Mouse (Mus musculus): Measurements from ENCODE around the gene Galnt14. TPM values are rescaled to one million over a fixed set of nuclear protein-coding genes. Genes with fewer than 3 reads are reported as not detected.

Gene Galnt14
- total RNA-seq, 2 experiments from 2014 or later = not detected

- no peak overlapping the region for H3K27ac ChIP-seq
- DNase-seq = no peak
- no peak for TF ChIP-seq CTCF (IDR thresholded peaks at IDR 0.05)
- intact Hi-C loops (cut with DNase I) = no loop called here
- H3K4me3 ChIP-seq = no peak overlapping the region
These were observed 197.4 kb downstream of the Galnt14 start for GRCm38 (mm10) chr17:73512844-73513243.

GRCm38 (mm10) chr17:73507804-73508535, 202.3 kb downstream of the Galnt14 start:
- Histone ChIP-seq H3K27ac (no peak overlapping the region), H3K4me3 (no peak overlapping the region)
- intact Hi-C loops (cut with DNase I) = no loop called here
- DNase-seq = no peak
- no peak for TF ChIP-seq CTCF (IDR thresholded peaks at IDR 0.05)

DNA sequence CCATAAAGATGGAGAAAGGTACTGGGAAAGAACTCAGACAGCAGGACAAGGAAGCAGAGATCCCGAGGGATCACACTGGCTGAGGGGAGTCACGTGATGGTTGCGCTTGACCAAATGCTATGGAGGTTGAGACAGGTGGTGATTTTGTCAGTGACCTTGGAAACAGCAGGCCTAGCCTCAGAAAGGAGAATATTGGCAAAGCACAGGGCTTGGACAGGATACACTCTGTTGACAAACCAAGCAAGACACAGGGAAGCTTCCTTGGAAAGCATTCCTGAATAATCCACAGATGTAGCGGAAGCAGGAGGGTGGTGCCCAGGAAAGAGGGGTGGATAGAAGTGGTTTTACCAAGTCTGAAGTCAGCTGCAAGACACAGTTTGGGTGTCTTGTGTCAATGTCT, 206.1 kb downstream of the Galnt14 start:
- intact Hi-C loops (cut with DNase I) = no loop called here

DNA sequence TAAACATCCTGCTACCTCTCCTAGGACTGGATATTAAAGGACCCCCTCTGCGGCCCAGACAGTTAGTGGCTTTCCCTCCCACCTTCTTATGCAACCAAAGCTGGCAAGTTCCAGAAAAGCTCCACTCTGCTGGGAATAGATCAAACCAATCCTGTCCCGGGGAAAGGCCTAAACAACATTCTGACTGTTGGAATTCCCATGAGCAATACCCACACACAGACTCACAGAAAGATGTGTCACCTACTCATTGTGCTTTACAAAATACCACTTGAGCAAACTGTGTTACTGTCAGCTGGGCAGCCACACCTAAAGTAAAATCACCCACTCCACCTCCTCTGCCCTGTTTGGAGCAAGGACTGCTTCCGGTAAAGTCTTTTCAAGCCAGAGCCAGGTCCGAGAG, 207.6 kb downstream of the Galnt14 start:
- no peak for DNase-seq
- Histone ChIP-seq H3K4me3 (no peak overlapping the region), H3K27ac (no peak overlapping the region)
- intact Hi-C loops (cut with DNase I) = no loop called here
- TF ChIP-seq CTCF (IDR thresholded peaks at IDR 0.05) = no peak

More for the DNA sequence above, 206.1 kb downstream of the Galnt14 start:
- Histone ChIP-seq H3K4me3 (no peak overlapping the region), H3K27ac (no peak overlapping the region)
- no peak for TF ChIP-seq CTCF (IDR thresholded peaks at IDR 0.05)
- no peak for DNase-seq

- DNase-seq = no peak
- Histone ChIP-seq H3K27ac (no peak overlapping the region), H3K4me3 (no peak overlapping the region)
- intact Hi-C loops (cut with DNase I) = no loop called here
- no peak for TF ChIP-seq CTCF (IDR thresholded peaks at IDR 0.05)
These were observed 220.7 kb downstream of the Galnt14 start for GRCm38 (mm10) chr17:73489519-73489918.

- no peak for TF ChIP-seq CTCF (IDR thresholded peaks at IDR 0.05)
- intact Hi-C loops (cut with DNase I) = no loop called here
- no peak for DNase-seq
- H3K27ac ChIP-seq = no peak overlapping the region
- no peak overlapping the region for H3K4me3 ChIP-seq
These were observed 222.5 kb downstream of the Galnt14 start for GRCm38 (mm10) chr17:73487792-73488191.

DNA sequence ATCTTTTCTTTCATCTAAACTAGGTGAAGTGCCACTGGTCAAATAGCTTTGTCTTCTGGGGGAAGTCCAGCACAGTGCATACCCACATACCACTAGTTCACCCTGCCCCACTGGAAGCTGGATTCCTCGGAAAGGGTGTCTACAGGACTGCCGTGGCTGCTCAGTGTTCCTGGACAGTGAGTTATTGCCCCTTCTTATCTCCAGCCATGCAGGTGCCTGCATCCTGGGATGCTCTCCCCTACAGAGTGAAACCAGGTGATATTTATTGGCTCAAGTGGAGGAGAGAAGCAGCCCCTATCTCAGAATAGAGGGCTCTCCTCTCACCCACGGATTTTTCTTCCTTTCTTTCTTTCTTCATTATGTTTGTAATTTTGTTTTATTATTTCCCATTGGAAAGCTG, 222.9 kb downstream of the Galnt14 start:
- H3K4me3 ChIP-seq = no peak overlapping the region
- no peak overlapping the region for H3K27ac ChIP-seq
- no peak for DNase-seq
- intact Hi-C loops (cut with DNase I) = no loop called here
- TF ChIP-seq CTCF (IDR thresholded peaks at IDR 0.05) = no peak

DNA sequence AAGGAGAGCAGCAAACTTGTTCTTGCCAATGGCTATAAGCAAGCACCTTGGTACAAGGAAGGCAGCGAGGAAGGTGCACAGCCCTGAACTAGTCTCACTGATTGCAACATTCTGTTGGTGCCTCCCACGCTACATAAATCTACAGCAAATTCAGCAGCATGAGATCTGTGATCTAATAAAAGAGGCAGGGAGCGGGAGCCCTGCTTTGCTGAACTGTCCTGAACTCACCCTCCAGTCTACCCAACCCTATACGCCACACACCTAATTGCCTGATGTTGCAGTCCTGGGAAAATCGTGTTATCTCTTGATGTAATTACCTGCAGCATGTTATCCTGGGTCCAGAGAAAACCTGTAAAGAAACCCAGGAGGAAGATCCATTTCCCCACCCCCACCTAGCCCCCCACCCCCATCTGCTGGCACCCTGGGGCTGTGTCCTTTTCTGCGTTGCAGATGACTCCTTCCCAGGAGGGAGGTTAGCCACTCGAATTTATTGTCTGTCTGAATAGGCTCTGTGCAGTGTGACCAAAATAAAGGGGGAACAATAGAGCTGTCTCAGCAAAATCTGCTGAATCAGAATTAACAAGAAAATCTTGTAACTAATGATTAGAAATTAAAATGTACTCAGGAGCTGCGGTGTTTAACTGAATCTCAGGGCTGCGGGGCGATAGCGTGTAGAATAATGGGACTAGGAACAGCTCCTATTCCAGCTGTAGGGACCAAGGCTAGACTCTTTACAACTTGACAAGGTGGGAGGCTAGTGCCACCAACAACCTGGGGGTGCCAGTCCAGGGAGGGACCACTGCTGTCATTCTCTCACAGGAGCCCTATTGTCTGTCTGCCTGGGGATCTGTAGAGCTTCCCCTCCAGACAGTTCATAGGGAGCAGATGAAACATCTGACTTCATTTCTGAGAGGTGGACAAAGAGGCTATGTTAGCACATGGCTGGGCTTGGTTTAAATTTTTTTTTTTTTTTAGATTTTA, 232.9 kb downstream of the Galnt14 start:
- no peak for DNase-seq
- no peak for TF ChIP-seq CTCF (IDR thresholded peaks at IDR 0.05)
- Histone ChIP-seq H3K4me3 (no peak overlapping the region), H3K27ac (no peak overlapping the region)
- intact Hi-C loops (cut with DNase I) = no loop called here

DNA sequence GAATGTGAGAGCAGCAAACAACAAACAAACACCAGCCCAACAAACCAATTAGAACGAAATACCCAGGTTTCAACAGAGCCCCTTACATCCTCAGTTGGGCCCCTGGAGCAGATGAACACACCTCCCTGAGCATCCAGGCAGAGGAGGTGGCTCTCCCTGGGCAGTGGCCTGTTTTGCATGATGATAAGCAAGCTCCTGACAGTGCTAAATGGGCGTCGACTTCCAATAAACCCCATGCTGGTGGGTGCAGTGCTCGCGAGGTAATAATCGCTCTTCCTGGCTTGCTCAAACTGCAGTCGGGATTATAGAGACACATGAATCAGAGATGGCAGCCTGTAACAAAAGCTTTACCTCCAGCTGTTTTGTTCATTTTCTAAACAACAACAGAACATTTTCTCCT, 235.9 kb downstream of the Galnt14 start:
- intact Hi-C loops (cut with DNase I) = no loop called here
- no peak overlapping the region for H3K27ac ChIP-seq
- no peak for TF ChIP-seq CTCF (IDR thresholded peaks at IDR 0.05)
- DNase-seq = no peak
- no peak overlapping the region for H3K4me3 ChIP-seq

- TF ChIP-seq CTCF (IDR thresholded peaks at IDR 0.05) = no peak
- H3K4me3 ChIP-seq = no peak overlapping the region
- H3K27ac ChIP-seq = no peak overlapping the region
- intact Hi-C loops (cut with DNase I) = no loop called here
- no peak for DNase-seq
These were observed 237.2 kb downstream of the Galnt14 start for GRCm38 (mm10) chr17:73473012-73473411.

- no peak overlapping the region for H3K27ac ChIP-seq
- TF ChIP-seq CTCF (IDR thresholded peaks at IDR 0.05) = no peak
- H3K4me3 ChIP-seq = no peak overlapping the region
- DNase-seq = no peak
- intact Hi-C loops (cut with DNase I) = no loop called here
These were observed 249.4 kb downstream of the Galnt14 start for GRCm38 (mm10) chr17:73460874-73461273.

- no peak for DNase-seq
- Histone ChIP-seq H3K4me3 (no peak overlapping the region), H3K27ac (no peak overlapping the region)
- intact Hi-C loops (cut with DNase I) = no loop called here
- TF ChIP-seq CTCF (IDR thresholded peaks at IDR 0.05) = no peak
These were observed 251.5 kb downstream of the Galnt14 start for GRCm38 (mm10) chr17:73458741-73459140.

DNA sequence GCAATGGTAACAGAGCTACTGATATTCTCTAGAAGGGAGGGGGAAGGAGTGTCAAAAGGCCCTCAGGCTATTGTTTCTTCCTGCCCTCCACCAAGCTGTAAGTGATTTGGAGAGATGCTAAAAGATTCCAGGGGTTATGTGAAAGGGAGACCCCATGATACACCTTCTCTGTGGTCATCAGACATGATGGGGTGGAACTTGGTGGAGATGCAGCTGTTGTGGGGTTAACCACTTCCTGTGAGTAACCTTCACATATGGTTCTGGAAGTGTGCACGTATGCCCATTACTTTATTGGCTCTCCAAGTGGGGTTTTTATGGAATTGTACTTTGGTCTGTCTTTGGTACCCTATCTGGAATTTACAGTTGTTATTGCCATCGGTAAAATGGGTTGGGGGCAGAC, 253.7 kb downstream of the Galnt14 start:
- TF ChIP-seq CTCF (IDR thresholded peaks at IDR 0.05) = no peak
- no peak for DNase-seq
- intact Hi-C loops (cut with DNase I) = no loop called here
- H3K4me3 ChIP-seq = no peak overlapping the region
- no peak overlapping the region for H3K27ac ChIP-seq
